Mouse (Mus musculus) cortical plate, adult 2 months (tissue): ENCODE measurements at regions not wholly inside any gene's neighbourhood (a gene's known extent, or its start where the extent isn't known, plus 50 kb on each side); places are given as distances from the start of the nearest gene placed in this dataset.

ENCODE experiments used
- H3K27ac ChIP-seq: fragments of 200-500 bp; 2 replicates; pipeline ENCODE4 v1.5.1; 2012; ENCODE audit warnings: low read length, control low read depth, inconsistent platforms; ENCODE audit not compliant: insufficient read depth
- H3K4me1 ChIP-seq: fragments of 200-500 bp; 2 replicates; pipeline ENCODE4 v1.6.1; 2011; ENCODE audit warnings: low read length; ENCODE audit not compliant: control insufficient read depth, insufficient read depth
- H3K4me3 ChIP-seq: fragments of 200-500 bp; 2 replicates; pipeline ENCODE4 v1.5.1; 2011; ENCODE audit warnings: mild to moderate bottlenecking, low read length, control low read depth; ENCODE audit not compliant: insufficient read depth
- CTCF ChIP-seq: fragments of 200-500 bp; IDR thresholded peaks from 2 replicates; pipeline ENCODE4 v1.5.1; 2011; ENCODE audit warnings: mild to moderate bottlenecking, control low read depth, low read length; ENCODE audit not compliant: insufficient read depth; ENCODE audit errors: extremely low read depth
- POLR2A ChIP-seq: fragments of 200-500 bp; IDR thresholded peaks from 2 replicates; pipeline ENCODE4 v1.6.1; 2011; ENCODE audit warnings: mild to moderate bottlenecking, low read length, control low read depth; ENCODE audit not compliant: insufficient read depth; ENCODE audit errors: extremely low read depth

DNA sequence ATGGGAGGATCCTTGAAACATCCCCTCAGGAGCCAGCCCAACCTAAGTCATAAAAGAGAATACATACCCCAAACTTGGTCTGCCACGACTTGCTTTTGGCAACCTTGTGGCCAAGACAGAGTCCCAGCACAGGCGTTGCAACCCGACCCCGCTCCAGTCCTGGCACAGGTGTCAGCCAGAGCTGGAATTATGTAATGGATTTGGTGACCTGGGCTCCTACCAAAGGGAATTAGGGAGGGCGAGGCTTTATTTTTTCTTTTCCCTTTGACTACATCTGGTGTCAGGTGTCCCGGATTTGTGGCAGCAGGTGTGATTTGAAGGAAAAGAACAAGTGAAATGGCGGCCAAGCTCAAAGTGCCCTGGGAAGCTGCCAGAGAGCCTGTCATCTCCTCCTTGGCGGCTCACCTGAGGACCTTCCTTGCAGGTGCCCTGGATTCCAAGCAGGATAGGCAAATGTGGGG, 212.9 kb downstream of the Mef2c start:
- TF ChIP-seq CTCF = no peak
- TF ChIP-seq POLR2A = no peak
- peak overlapping the region; percentile 82 for H3K4me3 ChIP-seq
- H3K27ac ChIP-seq = peak overlapping the region; percentile 99
- peaks cover 2% of the 10 kb centered on the region for H3K4me1 ChIP-seq

DNA sequence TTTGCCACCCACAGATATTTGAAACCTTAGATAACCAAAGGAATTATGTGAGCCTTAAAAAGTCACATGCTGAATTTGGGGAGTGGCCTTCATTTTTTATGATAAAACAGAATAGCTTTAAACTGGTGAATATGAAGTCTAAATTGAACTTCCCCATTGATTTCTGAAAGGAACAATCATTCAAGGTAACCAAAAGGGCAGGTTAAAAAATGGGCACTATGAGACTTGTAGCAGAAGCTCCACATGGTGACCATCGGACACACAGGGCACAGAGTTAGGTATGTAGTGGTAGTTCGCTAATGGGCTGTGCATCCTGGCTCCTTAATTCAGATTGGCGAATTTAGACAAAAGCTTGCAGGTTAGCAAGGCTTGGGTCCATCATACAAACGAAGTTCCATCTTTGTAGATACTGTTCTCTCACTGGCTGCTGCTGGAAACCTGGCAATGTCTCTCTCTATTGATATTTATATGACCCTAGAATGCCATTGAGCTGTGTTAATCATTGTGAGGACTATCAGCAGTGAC, 213.9 kb downstream of the Mef2c start:
- Histone ChIP-seq H3K4me1 (peaks cover 2% of the 10 kb centered on the region), H3K4me3 (peak overlapping the region; percentile 16; the same call in 1 of the 2 replicates), H3K27ac (peak overlapping the region; percentile 80)
- TF ChIP-seq POLR2A = no peak
- TF ChIP-seq CTCF = no peak

DNA sequence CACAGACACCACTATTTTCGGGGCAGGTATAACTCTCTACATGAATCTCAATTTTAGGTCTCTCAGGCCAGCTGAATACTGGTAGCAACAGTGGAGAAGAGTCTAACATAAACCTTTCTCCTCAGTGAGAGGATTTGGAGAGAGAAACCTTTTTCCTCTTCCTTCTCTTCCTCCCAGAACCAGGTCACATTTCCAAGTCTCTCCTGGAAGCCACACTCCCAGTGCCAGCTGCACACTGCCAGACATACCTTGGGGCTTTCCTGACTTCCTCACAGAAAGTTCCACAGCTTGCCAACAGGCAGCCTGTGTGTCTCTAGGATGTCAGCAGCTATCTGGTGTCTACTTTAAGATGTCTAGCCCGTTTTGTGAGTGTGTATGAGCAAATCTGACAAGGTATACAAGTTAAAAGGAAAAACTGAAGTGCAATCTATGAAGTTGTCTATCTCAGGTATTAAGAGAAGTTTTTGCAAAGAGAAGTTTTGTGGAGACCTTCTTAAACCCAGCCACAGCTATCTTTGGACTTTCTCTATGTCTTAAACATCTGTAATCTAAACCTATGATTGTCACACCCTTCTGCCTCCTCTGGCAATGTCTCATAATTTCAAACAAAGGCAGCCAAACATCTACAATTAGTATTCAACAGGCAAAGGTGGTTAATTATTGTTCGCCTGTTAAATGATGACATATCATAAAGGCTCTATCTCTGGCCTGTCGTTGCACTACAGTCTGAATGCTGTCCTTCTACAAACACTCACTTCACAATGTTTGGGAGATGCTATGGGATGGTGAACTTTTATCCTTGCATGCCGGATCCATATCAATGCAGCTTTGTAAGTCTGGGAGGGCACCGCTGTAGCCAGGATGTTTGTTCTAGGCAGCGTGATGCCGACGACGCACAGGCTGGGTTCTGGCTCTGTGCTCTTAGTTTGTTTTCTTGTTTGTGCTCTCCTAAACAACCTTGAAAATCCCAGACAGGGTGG, 214.9 kb downstream of the Mef2c start:
- no peak for TF ChIP-seq POLR2A
- no peak for TF ChIP-seq CTCF
- peaks cover 2% of the 10 kb centered on the region for H3K4me1 ChIP-seq
- H3K4me3 ChIP-seq = peak overlapping the region; percentile 33
- H3K27ac ChIP-seq = peak overlapping the region; percentile 96

DNA sequence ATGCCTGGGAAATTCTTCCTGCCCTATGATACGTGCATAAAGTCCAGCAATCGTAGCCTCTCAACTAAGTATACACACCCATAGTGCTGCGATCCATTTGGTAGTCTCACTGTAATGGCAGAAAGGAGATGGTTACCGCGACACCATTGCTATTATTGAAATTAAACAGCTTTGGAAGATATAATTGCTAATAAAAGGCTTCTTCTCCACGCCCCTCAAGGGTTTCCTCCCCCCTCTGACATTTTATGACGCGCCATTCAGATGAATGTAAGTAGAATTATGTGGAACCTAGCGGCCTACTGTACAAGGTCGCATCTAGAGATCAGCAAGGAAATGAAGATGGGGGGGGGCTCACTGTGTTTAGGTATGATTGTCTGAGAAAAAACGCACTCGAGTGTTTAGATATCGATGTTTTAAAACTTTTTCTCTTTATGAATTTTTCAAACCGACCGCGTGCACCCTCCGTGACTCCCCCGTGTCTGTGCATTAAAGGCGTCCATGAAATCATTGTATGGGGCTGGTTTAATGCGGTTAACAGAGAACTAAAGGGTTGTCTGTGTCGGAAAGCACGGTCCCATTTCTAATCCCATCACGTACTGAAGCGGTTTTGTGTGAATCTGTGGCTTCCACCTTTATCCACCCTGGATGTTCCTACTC, 215.9 kb downstream of the Mef2c start:
- Histone ChIP-seq H3K4me3 (peak overlapping the region; percentile 89), H3K27ac (peak overlapping the region; percentile 99), H3K4me1 (peaks cover 2% of the 10 kb centered on the region)
- TF ChIP-seq POLR2A (no peak), CTCF (no peak)

DNA sequence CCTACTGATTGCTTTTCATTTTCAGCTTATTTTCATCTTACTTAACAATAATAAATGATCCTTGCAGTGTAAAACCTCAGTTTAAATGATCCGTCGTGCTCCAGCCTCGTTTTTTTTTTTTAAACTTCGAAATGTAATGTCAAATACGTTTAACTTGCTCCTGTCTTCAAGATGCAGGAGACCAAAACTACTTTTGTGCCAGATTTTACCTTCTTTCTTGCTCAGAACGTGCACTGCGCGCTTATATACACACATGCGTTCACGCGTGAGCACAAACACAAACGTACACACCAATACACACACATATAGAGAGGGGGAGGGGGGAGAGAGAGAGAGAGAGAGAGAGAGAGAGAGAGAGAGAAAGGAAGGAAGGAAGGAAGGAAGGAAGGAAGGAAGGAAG, 216.5 kb downstream of the Mef2c start:
- Histone ChIP-seq H3K4me3 (peak overlapping the region; percentile 89), H3K27ac (peak overlapping the region; percentile 99), H3K4me1 (peaks cover 2% of the 10 kb centered on the region)
- TF ChIP-seq POLR2A = no peak
- no peak for TF ChIP-seq CTCF

DNA sequence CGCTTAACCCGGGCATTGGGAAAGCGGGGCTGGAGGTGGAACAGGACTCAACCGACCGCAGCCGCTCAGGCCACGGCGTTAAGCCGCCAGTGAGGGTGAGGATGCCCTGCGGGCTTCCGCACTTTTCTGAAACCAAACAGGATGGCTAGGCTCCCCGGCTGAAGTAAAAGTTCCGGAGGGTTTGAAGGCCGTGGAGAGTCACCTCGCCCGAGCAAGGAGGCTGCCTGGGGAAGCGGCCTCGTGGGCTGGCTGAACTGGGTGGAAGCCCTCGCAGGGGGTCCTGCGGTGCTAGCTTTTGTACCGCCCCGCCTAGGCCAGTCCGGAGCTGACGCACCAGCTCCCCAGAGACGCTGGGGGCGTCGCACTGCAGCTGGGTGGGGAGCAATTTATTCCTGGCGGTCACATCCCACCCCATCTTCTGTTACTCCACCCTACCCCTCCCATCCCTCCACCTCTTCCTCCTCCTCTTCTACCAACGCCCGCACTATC, 217.1 kb downstream of the Mef2c start:
- Histone ChIP-seq H3K27ac (peak overlapping the region; percentile 99), H3K4me3 (peak overlapping the region; percentile 89), H3K4me1 (peaks cover 2% of the 10 kb centered on the region)
- TF ChIP-seq POLR2A (peak; percentile 77), CTCF (no peak)

DNA sequence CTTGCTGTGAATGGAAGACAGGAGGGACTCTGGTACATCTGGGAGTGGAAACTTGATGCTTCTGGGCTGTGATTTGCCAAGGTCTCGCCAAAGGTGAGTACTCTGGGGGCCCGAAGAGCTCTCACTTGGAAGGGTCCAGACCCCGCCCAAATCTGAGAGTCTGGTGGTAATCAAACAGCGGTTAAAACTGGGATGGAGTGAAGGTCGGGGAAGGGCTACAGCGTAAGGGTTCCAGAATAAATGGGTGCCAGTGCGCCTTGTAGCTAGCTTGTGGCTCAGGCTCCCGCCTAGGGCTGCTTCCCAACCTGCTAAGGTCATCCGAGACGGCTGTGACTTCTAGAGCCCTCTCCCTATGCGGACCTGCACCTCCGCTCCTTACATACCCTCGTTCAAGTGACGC, 217.7 kb downstream of the Mef2c start:
- Histone ChIP-seq H3K4me1 (peaks cover 2% of the 10 kb centered on the region), H3K4me3 (peak overlapping the region; percentile 89), H3K27ac (peak overlapping the region; percentile 99)
- TF ChIP-seq CTCF (no peak), POLR2A (peak; percentile 17; the same call in 1 of the 2 replicates)

DNA sequence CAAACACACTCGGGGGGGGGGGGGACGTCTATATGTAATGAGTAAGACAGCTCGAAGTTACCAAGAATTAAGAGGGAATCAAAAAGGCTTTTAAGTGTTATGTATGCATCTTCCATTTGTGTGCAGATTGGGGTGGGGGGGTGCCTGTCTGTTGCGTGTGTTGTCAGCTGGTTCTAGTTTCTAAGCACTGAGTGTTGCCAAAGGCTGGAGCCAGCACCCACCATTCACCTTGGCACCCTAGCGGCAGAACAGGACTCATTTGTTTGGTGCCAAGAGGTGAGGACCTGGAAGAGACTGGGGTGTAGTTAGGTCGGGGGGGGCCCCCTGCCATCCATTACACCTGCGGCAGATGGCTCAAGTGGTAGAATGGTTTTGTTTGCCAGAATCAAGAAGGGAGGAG, 218.4 kb downstream of the Mef2c start:
- Histone ChIP-seq H3K4me1 (peaks cover 2% of the 10 kb centered on the region), H3K4me3 (peak overlapping the region; percentile 89), H3K27ac (peak overlapping the region; percentile 99)
- peak; percentile 55; the same call in 1 of the 2 replicates for TF ChIP-seq POLR2A
- TF ChIP-seq CTCF = no peak

DNA sequence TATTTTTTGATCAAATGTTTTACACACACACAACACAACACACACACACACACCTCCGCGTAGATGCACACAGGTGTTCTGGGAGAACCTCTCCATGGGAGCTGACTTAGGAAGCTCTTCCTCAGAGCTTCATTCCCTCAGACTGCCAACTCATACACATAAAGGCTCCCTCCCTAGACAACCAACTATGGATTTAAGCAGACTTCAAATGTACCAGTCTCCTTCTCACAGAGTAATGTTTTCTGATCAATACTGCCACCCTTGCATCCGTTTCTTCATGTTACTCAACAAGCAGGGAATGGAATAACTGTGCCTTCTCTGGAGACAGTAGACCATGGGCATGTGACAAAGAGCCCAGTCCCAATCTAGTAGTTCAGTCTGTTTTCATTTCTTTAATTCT, 219.0 kb downstream of the Mef2c start:
- H3K4me3 ChIP-seq = peak overlapping the region; percentile 89
- H3K27ac ChIP-seq = peak overlapping the region; percentile 99
- TF ChIP-seq POLR2A (no peak), CTCF (no peak)
- peaks cover 2% of the 10 kb centered on the region for H3K4me1 ChIP-seq

DNA sequence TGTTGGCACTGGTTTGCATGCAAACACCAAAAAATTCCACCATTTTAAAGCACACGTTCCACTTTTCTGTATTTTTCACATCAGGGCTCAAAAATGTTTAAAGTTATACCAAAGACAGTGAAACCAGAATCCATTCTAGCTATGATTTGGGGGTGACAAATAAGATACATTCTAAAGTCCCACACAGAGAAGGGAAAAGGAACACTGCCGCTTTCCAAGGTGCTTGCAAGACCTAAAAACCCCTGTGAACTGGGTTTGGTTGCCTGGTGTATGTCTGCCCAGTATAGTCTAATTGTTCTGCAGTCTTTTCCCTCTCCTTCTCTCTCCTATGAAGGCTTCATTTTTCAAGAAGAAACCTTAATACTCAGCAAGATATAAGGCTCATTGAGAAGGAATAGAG, 219.6 kb downstream of the Mef2c start:
- H3K4me3 ChIP-seq = peak overlapping the region; percentile 89
- TF ChIP-seq CTCF (no peak), POLR2A (no peak)
- peaks cover 2% of the 10 kb centered on the region for H3K4me1 ChIP-seq
- H3K27ac ChIP-seq = 0 out of 2 replicates have a peak overlapping the region, but pooled peaks have one; percentile 66
